Mouse (Mus musculus): ENCODE data around the gene Wfdc15a.

Wfdc15a gene

GRCm38 (mm10) chr2:164177831-164178230 lies 22.1 kb downstream of the Wfdc15a start:
- in situ Hi-C loops (cut with MboI, MseI), result no loop called here

- in situ Hi-C loops (cut with MboI, MseI), result no loop called here
Observed at GRCm38 (mm10) chr2:164175850-164176249, 24.1 kb downstream of the Wfdc15a start.

- in situ Hi-C loops (cut with MboI, MseI), result no loop called here
Observed at GRCm38 (mm10) chr2:164174649-164175395, 25.1 kb downstream of the Wfdc15a start.

- in situ Hi-C loops (cut with MboI, MseI), result no loop called here
Observed at GRCm38 (mm10) chr2:164173394-164173793, 26.5 kb downstream of the Wfdc15a start.

GRCm38 (mm10) chr2:164170902-164171301 lies 29.0 kb downstream of the Wfdc15a start, which contains the start of gene Kcns1:
Kcns1 (minus strand) TSS chr2:164171113.
- in situ Hi-C loops (cut with MboI, MseI), result no loop called here

- in situ Hi-C loops (cut with MboI, MseI), result no loop called here
Observed at GRCm38 (mm10) chr2:164170326-164170725, 29.6 kb downstream of the Wfdc15a start.

- in situ Hi-C loops (cut with MboI, MseI), result no loop called here
Observed at GRCm38 (mm10) chr2:164168571-164168946, 31.4 kb downstream of the Wfdc15a start.

- in situ Hi-C loops (cut with MboI, MseI), result no loop called here
Observed at GRCm38 (mm10) chr2:164167752-164168570, 32.0 kb downstream of the Wfdc15a start.

GRCm38 (mm10) chr2:164164941-164165340 lies 35.0 kb downstream of the Wfdc15a start:
- in situ Hi-C loops (cut with MboI, MseI), result no loop called here

GRCm38 (mm10) chr2:164161515-164162055 lies 38.3 kb downstream of the Wfdc15a start:
- in situ Hi-C loops (cut with MboI, MseI), result no loop called here

GRCm38 (mm10) chr2:164158838-164159237 lies 41.1 kb downstream of the Wfdc15a start:
- in situ Hi-C loops (cut with MboI, MseI), result no loop called here

- in situ Hi-C loops (cut with MboI, MseI), result no loop called here
Observed at GRCm38 (mm10) chr2:164156158-164156557, 43.8 kb downstream of the Wfdc15a start.

GRCm38 (mm10) chr2:164154007-164154406 lies 45.9 kb downstream of the Wfdc15a start:
- in situ Hi-C loops (cut with MboI, MseI), result no loop called here

GRCm38 (mm10) chr2:164152341-164152740 lies 47.6 kb downstream of the Wfdc15a start:
- in situ Hi-C loops (cut with MboI, MseI), result no loop called here

- in situ Hi-C loops (cut with MboI, MseI), result no loop called here
Observed at GRCm38 (mm10) chr2:164150086-164150760, 49.7 kb downstream of the Wfdc15a start.
